Mouse (Mus musculus): ENCODE measurements around the gene Usp29. TPM values are rescaled to one million over a fixed set of nuclear protein-coding genes. Genes with fewer than 3 reads are reported as not detected.

The Usp29 gene
- polyA plus RNA-seq, 1 experiment = 10.7 TPM

- Histone ChIP-seq H3K4me1 (ENCODE audit: control insufficient read depth, insufficient read depth, low read length) (no peaks in the 10 kb centered on the region), H3K27ac (ENCODE audit: insufficient read depth, low read length) (no peak overlapping the region), H3K4me3 (ENCODE audit: insufficient read depth, low read length) (no peak overlapping the region)
- TF ChIP-seq CTCF (IDR thresholded peaks at IDR 0.05; ENCODE audit: extremely low read depth, insufficient read depth, low read length) (no peak), POLR2A (IDR thresholded peaks at IDR 0.05; ENCODE audit: extremely low read depth, insufficient read depth, low read length) (no peak)
Measured at GRCm38 (mm10) chr7:6800586-6801441, 70.4 kb downstream of the Usp29 start.

GRCm38 (mm10) chr7:6801642-6802041 is 71.3 kb downstream of the Usp29 start:
- H3K27ac ChIP-seq (ENCODE audit: insufficient read depth, low read length) = no peak overlapping the region
- H3K4me1 ChIP-seq (ENCODE audit: control insufficient read depth, insufficient read depth, low read length) = no peaks in the 10 kb centered on the region
- H3K4me3 ChIP-seq (ENCODE audit: insufficient read depth, low read length) = no peak overlapping the region
- TF ChIP-seq CTCF (IDR thresholded peaks at IDR 0.05; ENCODE audit: extremely low read depth, insufficient read depth, low read length) = no peak
- TF ChIP-seq POLR2A (IDR thresholded peaks at IDR 0.05; ENCODE audit: extremely low read depth, insufficient read depth, low read length) = no peak

- Histone ChIP-seq H3K27ac (ENCODE audit: insufficient read depth, low read length) (no peak overlapping the region), H3K4me3 (ENCODE audit: insufficient read depth, low read length) (no peak overlapping the region), H3K4me1 (ENCODE audit: control insufficient read depth, insufficient read depth, low read length) (peaks cover 2% of the 10 kb centered on the region; the same call in 1 of the 2 replicates)
- TF ChIP-seq CTCF (IDR thresholded peaks at IDR 0.05; ENCODE audit: extremely low read depth, insufficient read depth, low read length) = no peak
- TF ChIP-seq POLR2A (IDR thresholded peaks at IDR 0.05; ENCODE audit: extremely low read depth, insufficient read depth, low read length) = no peak
Measured at GRCm38 (mm10) chr7:6810556-6810955, 80.2 kb downstream of the Usp29 start.

- Histone ChIP-seq H3K4me3 (ENCODE audit: insufficient read depth, low read length) (no peak overlapping the region), H3K4me1 (ENCODE audit: control insufficient read depth, insufficient read depth, low read length) (peaks cover 2% of the 10 kb centered on the region; the same call in 1 of the 2 replicates), H3K27ac (ENCODE audit: insufficient read depth, low read length) (no peak overlapping the region)
- TF ChIP-seq CTCF (IDR thresholded peaks at IDR 0.05; ENCODE audit: extremely low read depth, insufficient read depth, low read length) (no peak), POLR2A (IDR thresholded peaks at IDR 0.05; ENCODE audit: extremely low read depth, insufficient read depth, low read length) (no peak)
Measured at GRCm38 (mm10) chr7:6814971-6815370, 84.6 kb downstream of the Usp29 start.

- H3K27ac ChIP-seq (ENCODE audit: insufficient read depth, low read length) = no peak overlapping the region
- TF ChIP-seq POLR2A (IDR thresholded peaks at IDR 0.05; ENCODE audit: extremely low read depth, insufficient read depth, low read length) = no peak
- TF ChIP-seq CTCF (IDR thresholded peaks at IDR 0.05; ENCODE audit: extremely low read depth, insufficient read depth, low read length) = no peak
- H3K4me3 ChIP-seq (ENCODE audit: insufficient read depth, low read length) = no peak overlapping the region
- H3K4me1 ChIP-seq (ENCODE audit: control insufficient read depth, insufficient read depth, low read length) = no peaks in the 10 kb centered on the region
Measured at GRCm38 (mm10) chr7:6816706-6817376, 86.5 kb downstream of the Usp29 start.

- H3K27ac ChIP-seq (ENCODE audit: insufficient read depth, low read length) = no peak overlapping the region
- TF ChIP-seq CTCF (IDR thresholded peaks at IDR 0.05; ENCODE audit: extremely low read depth, insufficient read depth, low read length) (no peak), POLR2A (IDR thresholded peaks at IDR 0.05; ENCODE audit: extremely low read depth, insufficient read depth, low read length) (no peak)
- no peak overlapping the region for H3K4me3 ChIP-seq (ENCODE audit: insufficient read depth, low read length)
- H3K4me1 ChIP-seq (ENCODE audit: control insufficient read depth, insufficient read depth, low read length) = no peaks in the 10 kb centered on the region
Measured at GRCm38 (mm10) chr7:6820296-6820695, 89.9 kb downstream of the Usp29 start.

- H3K4me1 ChIP-seq (ENCODE audit: control insufficient read depth, insufficient read depth, low read length) = no peaks in the 10 kb centered on the region
- no peak overlapping the region for H3K4me3 ChIP-seq (ENCODE audit: insufficient read depth, low read length)
- no peak overlapping the region for H3K27ac ChIP-seq (ENCODE audit: insufficient read depth, low read length)
- TF ChIP-seq CTCF (IDR thresholded peaks at IDR 0.05; ENCODE audit: extremely low read depth, insufficient read depth, low read length) (no peak), POLR2A (IDR thresholded peaks at IDR 0.05; ENCODE audit: extremely low read depth, insufficient read depth, low read length) (no peak)
Measured at GRCm38 (mm10) chr7:6822633-6823032, 92.3 kb downstream of the Usp29 start.

- H3K4me3 ChIP-seq (ENCODE audit: insufficient read depth, low read length) = no peak overlapping the region
- H3K27ac ChIP-seq (ENCODE audit: insufficient read depth, low read length) = no peak overlapping the region
- no peaks in the 10 kb centered on the region for H3K4me1 ChIP-seq (ENCODE audit: control insufficient read depth, insufficient read depth, low read length)
- no peak for TF ChIP-seq CTCF (IDR thresholded peaks at IDR 0.05; ENCODE audit: extremely low read depth, insufficient read depth, low read length)
- TF ChIP-seq POLR2A (IDR thresholded peaks at IDR 0.05; ENCODE audit: extremely low read depth, insufficient read depth, low read length) = no peak
Measured at GRCm38 (mm10) chr7:6823673-6824072, 93.3 kb downstream of the Usp29 start.

- TF ChIP-seq CTCF (IDR thresholded peaks at IDR 0.05; ENCODE audit: extremely low read depth, insufficient read depth, low read length) = no peak
- TF ChIP-seq POLR2A (IDR thresholded peaks at IDR 0.05; ENCODE audit: extremely low read depth, insufficient read depth, low read length) = no peak
- H3K27ac ChIP-seq (ENCODE audit: insufficient read depth, low read length) = no peak overlapping the region
Measured at GRCm38 (mm10) chr7:6825966-6826647, 95.7 kb downstream of the Usp29 start.

More at GRCm38 (mm10) chr7:6825966-6826647, 95.7 kb downstream of the Usp29 start:
- H3K4me3 ChIP-seq (ENCODE audit: insufficient read depth, low read length) = no peak overlapping the region
- no peaks in the 10 kb centered on the region for H3K4me1 ChIP-seq (ENCODE audit: control insufficient read depth, insufficient read depth, low read length)

All from cortical plate, adult 2 months (tissue).